Mouse (Mus musculus): Measurements from ENCODE around the gene Nubp1.

The Nubp1 gene

DNA sequence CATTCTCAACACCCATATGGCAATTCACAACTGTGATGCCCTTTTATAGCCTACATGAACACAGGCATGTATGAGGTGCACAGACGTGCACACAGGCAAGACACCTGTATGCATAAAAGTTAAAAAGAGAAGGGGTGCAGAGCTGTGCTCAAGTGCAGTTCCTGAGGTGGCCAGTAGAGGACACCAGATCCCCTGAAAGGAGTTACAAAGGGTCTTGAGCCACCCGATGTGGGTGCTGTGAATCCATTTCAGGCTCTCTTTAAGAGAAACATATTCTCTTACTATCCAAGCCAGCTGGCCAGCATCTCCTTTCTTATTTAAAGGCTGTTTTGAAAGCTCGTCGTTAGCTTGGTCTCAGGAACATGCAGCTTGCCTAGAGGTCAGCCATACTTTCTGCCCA, 5.1 kb downstream of the Nubp1 start:
- DNase-seq (ENCODE audit: low read depth, low spot score): peak; percentile 46

- DNase-seq (ENCODE audit: low read depth, low spot score): no peak
Measured at GRCm38 (mm10) chr16:10417723-10418259, 6.0 kb downstream of the Nubp1 start.

DNA sequence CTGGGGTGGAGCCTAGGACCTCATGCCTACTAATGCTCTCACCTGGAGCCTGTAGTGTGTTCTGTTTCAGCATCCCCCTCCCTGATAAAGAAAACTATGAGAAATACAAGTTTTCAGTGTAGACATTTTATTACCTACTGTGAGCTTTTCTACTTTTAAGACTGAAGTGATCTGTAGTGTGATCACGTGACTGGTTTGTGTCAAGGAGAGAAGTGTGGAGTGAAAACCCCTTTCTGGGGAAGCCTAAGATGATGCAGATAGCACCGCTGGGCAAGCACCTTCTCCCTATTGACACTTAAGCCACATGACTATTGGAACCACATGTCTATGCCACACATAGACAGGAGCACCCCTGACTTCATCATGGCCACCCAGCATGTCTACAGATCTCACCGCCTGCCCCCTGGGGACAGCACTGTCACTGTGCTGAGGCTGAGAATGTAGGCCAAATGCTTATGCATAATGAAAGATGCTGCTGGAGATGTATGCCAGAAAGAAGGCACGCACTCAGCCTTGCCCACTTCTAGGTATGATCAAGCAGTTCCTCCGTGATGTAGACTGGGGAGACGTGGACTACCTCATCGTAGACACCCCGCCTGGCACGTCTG, 8.8 kb downstream of the Nubp1 start:
- DNase-seq (ENCODE audit: low read depth, low spot score): no peak

GRCm38 (mm10) chr16:10431911-10432310, 20.2 kb downstream of the Nubp1 start:
- DNase-seq (ENCODE audit: low read depth, low spot score): no peak

DNA sequence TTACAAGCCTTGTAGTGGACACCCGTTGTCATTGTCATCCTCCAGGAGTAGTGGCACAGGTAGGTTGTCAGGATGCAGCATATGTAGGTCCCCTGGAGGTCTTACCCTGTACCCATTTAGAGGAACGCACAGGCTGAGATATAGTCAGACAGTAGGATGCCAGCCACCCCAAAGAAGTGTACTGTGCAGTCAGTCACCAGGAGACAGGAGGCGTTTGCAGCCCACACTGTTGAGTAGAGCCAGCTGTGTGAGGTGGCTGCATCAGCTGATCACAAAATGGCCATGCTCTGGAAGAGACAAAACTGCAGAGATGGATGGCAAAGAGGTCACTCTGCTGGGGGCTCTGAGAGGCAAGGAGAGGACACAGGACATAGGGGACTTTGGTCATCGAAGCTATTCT, 20.6 kb downstream of the Nubp1 start:
- DNase-seq (ENCODE audit: low read depth, low spot score): no peak

DNA sequence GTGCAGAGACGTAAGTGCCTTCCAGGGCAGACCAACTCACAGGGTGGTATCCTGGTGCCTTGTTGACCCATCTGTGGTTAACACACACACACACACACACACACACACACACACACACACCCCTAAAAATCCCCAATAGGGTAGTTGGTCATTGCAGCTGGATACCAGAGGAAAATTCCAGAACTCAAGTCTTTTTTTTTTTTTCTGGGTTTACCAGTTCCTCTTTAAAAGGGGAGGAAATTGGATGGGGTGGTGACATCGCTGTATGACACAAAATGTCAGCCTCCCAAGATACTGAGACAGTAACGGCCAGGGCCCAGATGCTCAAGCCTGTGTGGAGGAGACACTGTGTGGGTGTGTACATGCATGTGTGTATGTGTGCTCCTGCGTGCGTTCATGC, 21.6 kb downstream of the Nubp1 start:
- no peak for DNase-seq (ENCODE audit: low read depth, low spot score)

- peak; percentile 74 for DNase-seq (ENCODE audit: low read depth, low spot score)
Measured at GRCm38 (mm10) chr16:10436166-10436565, 24.4 kb downstream of the Nubp1 start.

- DNase-seq (ENCODE audit: low read depth, low spot score): no peak
Measured at GRCm38 (mm10) chr16:10438055-10438454, 26.3 kb downstream of the Nubp1 start.

DNA sequence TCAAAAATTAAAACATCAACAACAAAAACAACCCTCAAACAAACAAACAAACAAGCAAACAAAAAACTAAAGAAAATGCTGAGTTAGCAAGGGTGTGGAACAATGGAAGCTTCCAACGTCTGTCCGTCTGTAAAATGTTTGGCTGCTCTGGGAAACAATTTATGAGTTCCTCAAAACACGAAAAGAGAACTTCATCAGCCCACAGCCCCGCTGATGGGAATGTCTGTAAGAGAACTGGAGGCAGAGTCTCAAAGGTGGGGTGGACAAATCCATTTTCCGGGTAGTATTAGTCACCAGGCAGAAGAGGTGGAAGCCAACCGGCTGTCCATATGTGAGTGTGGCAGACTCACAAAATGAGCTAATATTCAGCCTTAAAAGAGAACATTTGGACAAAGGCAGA, 29.6 kb downstream of the Nubp1 start:
- DNase-seq (ENCODE audit: low read depth, low spot score): no peak

DNA sequence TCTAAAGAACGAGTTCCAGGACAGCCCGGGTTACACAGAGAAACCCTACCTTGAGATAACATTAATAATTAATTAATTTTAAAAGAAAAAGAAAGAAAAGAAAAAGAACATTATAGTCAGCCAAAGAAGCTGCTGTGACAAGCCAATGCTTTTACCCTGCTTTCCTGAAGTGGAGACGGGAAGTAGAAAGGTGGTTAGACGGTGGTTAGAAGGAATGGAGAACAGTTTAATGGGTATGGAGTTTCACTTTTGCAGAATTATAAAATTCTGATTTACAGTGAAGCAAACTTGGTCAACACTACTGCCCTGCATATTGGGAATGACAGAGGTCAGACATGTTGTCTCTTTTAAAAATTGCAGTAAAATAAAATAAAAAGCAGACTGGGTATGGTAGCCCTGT, 30.0 kb downstream of the Nubp1 start:
- DNase-seq (ENCODE audit: low read depth, low spot score): no peak

GRCm38 (mm10) chr16:10443723-10444122, 32.0 kb downstream of the Nubp1 start:
- DNase-seq (ENCODE audit: low read depth, low spot score): no peak

- no peak for DNase-seq (ENCODE audit: low read depth, low spot score)
Measured at GRCm38 (mm10) chr16:10446573-10447263, 35.0 kb downstream of the Nubp1 start.

DNA sequence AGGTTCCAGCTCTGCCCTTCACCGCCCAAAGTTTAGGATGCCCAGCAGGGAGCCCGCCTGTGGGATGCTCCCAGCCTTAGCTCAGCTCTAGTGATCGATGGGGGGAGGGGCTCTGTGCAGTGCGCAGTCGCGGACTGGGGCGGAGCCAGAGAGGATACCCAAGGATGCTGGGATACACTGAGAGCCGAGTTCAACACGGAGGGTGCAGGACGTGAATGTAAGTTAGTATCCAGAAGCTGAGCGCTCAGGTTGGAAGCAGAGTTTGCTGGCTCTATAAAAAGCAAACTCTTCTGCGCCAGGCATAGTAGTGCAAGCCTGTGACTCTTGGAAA, 35.5 kb downstream of the Nubp1 start, which contains the start of gene Tvp23a:
Gene Tvp23a, minus strand, starts transcription at position 99 of the 331 bp plus-strand sequence.
- DNase-seq (ENCODE audit: low read depth, low spot score): no peak

DNA sequence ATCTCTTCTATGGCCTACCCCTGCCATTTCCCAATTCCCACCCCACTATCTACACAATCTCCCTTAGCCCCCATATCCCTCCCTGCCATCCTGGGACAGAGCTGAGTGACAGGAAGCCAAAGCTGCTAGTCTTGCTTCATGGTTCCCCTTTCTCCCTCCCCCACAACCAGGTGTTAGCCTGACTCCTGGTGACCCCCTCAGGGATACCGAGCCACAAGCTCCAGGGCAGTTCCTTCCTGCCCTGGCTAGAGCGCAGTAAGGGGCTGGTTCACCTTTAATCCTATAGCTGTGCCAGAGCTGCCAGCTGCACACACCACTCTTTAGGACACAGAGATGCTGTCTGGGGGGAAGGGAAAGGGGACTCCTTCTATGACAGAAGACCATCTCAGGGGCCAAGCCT, 36.0 kb downstream of the Nubp1 start:
- peak; percentile 40 for DNase-seq (ENCODE audit: low read depth, low spot score)

DNA sequence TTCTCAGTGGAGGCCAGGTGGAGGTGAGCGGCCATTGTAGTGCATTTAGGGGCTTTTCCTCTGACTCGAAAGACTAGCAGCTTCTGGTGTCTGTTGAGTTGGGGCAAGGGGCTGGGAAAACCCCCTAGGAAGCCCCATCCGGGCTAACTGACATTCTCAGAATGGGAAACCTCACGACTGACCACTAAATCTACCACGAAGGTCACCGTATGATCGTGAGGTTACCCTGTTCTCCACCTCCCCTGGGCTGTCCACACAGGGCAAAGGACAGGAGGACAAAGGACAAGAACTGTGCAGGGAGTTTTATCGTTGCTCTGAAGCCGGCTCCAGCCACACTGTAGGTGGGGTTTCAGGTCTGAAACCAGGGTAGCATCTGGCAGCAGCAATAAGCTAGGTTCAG, 37.2 kb downstream of the Nubp1 start:
- peak; percentile 65 for DNase-seq (ENCODE audit: low read depth, low spot score)

GRCm38 (mm10) chr16:10451906-10452305, 40.2 kb downstream of the Nubp1 start:
- no peak for DNase-seq (ENCODE audit: low read depth, low spot score)

DNA sequence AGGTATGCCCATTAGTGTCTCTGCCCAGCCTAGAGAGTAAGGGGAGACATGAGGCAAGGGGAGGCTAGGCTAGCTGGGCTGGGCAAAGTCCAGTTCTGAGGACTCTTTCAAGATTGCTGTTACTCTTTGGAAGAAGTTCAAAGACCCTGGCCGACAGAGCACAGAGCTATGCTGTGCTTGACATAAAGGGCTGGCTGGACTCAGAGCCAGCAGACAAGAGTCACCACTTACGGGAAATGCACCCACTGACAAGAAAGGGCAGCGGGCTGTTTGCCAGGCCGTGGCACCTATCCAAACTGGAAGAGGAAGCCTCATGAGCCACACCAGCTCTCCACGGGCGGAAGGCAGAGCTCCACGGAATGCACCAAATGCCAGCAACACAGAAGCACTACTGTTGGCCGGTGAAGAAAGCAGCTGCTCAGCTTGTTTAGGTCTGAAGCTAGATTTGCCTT, 40.7 kb downstream of the Nubp1 start:
- DNase-seq (ENCODE audit: low read depth, low spot score): no peak

DNA sequence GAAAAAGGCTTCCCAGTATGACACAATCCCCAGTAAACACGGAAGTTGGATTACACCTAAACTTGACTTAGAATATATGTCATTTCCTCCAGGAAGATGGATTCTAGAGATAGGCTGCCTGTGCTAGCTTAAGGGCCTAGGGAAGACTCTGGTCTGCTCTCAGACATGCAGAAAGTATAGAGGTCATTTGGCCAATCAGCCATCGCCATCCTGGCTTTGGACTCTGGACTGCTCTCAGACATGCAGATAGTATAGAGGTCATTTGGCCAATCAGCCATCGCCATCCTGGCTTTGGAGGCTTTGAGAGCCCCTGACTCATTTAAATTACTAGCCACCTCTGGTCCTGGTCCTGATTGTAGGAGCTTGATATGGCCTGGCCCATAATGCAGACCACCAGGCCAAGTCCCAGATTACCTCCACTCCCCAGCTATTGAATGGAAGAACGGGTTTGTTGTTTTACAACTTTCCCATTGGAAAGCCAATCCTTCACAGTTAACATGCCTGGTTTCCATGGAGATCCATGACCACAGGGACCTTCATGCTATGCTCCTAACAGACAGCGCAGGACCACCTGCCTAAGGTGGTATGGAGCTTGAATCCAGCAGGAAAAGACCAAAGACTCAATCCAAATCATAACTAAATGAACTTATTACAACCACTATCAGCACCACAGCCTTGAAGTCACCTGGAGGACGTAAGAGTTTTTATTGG, 42.3 kb downstream of the Nubp1 start:
- no peak for DNase-seq (ENCODE audit: low read depth, low spot score)

- no peak for DNase-seq (ENCODE audit: low read depth, low spot score)
Measured at GRCm38 (mm10) chr16:10454583-10454974, 42.8 kb downstream of the Nubp1 start.

DNA sequence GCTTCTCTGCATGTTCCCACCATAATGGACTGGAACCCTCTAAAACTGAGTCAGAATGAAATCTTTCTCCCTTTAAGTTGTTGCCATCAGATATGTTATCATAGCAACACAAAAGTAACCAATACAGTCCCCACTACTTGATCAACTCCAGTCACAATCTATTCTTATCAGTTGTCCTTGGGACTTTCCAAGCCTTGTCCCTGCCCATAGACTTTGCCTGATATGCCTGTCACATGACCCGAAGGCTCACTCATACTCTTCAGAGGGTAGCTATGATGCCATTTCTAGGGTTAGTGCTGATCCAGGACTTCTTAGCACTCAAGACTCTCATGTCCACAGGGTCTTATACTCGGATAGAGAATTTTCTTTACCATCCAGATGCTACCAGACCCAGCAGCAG, 48.4 kb downstream of the Nubp1 start:
- no peak for DNase-seq (ENCODE audit: low read depth, low spot score)

DNA sequence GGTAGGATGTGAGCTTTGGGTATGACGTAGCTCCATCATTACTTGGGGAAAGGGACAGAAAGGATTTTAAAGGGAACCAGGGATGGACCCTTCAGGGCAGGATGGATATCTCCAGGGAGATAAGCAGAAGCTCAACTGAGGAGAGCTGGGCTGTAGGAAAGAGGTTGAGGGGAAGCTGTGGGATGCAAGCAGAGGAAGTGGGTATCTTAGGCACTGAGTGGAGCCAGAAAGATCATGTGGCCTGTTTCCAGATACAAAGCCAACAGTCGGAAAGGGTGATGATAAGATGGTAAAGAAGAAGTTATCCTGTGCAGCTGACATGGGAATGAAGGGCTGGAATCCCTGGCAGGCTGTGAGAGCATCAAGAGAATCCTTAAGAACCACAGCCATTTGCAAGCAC, 49.4 kb downstream of the Nubp1 start:
- DNase-seq (ENCODE audit: low read depth, low spot score): no peak

DNA sequence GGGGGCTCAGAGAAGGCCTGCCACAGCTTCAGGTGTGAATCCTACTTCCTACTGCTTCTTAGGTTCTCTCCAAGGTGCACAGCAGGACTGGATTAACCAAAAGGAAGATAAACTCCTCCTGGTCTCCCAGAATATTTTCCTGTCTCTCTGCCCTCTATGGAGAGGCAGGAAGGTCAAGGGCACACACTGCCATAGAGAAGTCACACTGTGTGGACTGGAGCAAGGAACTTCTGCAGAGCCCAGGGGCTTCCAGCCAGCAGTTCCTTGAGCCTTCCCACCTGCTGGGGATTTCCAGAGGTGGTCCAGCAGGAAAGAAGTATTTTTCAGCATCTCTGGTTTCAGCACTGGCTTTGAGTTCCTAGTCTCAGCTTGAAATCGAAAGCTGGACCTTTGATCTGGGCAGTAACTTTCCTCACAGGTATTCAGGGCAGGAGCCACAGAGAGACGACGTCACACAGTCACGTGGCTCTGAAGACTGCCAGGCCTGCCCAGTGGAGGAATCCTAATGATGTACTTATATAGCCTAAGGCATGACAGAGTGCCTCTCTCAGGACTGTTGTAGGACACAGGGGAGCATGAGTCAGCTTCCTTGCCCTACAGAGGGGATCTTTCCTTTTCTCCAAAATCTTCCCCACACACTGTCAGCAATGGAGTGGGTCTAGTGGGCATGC, 53.4 kb downstream of the Nubp1 start:
- no peak for DNase-seq (ENCODE audit: low read depth, low spot score)
